Mouse (Mus musculus): ENCODE measurements around the gene Litaf. TPM values are rescaled to one million over a fixed set of nuclear protein-coding genes. Genes with fewer than 3 reads are reported as not detected.

Litaf gene
- polyA plus RNA-seq (2015; fragmentation: Nextera tagmentation; extraction: Ambion mirVana): 59.2 and 59.3 TPM in 2 replicates

DNA sequence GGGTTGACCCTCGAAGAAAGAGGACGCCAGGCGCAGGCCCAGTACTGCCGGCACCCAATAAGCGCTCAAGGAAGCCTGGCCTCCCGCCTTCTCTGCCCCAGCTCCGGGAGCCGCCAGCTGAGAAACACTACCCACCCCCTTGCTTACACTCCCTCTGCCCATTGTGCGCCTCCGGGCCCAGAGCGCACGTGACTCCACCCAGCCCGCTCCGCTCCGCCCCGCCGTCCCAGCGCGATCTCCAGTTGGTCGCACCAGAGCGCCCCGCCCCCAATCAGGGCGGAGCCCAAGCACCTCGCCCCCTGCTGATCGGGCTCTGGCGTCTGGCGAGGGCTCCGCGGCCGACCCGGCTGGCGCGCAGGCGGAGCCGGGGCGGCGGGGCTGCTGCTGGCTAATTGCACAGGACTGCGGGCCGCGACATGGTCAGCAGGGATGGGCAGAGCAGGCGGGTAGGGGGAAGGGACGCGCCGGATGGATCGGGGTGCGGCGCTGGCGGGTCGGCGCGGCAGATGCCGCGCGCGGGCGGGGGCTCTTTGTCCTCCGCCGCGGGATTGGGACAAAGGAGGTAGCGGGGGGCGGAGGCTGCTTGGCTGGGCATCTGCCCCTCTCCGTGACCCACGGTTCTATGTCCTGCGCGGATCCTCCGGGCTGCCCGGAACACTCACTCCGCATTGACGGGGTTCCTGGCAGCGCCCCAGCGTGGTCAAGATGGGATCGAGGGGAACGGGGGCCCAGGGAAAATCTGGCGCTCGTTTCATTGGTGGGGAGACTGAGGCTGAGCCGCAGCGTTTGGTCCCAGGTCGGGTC lies at the start of gene Litaf:
Litaf (minus strand) TSS at position 129 of the 804 bp plus-strand sequence.
- peak within 1 kb of the TSS; percentile 98 for H3K27ac ChIP-seq
- under 1% methylated on average over 74 of the region's 78 CpGs for WGBS
- H3K27me3 ChIP-seq: no peaks in the 10 kb centered on the region
- ATAC-seq: peak; percentile 98
- no peaks in the 10 kb centered on the region for H3K9me3 ChIP-seq (replicated peaks)
- H3K4me3 ChIP-seq: peak within 1 kb of the TSS; percentile 80
- H3K4me1 ChIP-seq: peaks cover 66% of the 10 kb centered on the region
- H3K36me3 ChIP-seq (ENCODE audit: poor library complexity, severe bottlenecking): peaks cover 9% of the 10 kb centered on the region; the same call in 1 of the 2 replicates
- peak within 1 kb of the TSS; percentile 92 for H3K4me2 ChIP-seq
- peak within 1 kb of the TSS; percentile 98 for H3K9ac ChIP-seq

DNA sequence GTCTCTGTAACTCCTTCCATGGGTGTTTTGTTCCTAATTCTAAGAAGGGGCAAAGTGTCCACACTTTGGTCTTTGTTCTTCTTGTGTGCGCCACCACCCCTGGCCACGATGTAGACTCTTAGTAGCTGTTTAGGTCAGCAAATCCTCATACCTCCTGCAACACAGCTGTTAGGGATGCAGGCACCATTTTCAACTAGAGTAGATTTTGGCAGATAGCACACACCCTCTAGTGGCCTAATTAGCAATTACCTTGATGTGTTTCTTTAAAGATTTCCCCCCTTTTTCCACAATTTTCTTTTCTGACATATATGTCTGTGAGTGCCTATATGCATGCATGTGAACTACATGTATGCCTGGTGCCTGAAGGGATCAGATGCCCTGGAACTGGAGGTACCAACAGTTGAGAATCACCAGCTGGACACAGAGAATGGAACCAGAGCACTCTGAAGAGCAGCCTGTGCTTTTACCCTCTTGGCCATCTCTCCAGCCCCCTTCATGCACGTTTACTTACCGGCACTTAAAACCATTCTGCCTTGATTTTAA lies 43.3 kb upstream of the Litaf start:
- peaks cover 9% of the 10 kb centered on the region for H3K36me3 ChIP-seq (ENCODE audit: poor library complexity, severe bottlenecking)
- WGBS: 71% methylated on average over 4 of the region's 4 CpGs

DNA sequence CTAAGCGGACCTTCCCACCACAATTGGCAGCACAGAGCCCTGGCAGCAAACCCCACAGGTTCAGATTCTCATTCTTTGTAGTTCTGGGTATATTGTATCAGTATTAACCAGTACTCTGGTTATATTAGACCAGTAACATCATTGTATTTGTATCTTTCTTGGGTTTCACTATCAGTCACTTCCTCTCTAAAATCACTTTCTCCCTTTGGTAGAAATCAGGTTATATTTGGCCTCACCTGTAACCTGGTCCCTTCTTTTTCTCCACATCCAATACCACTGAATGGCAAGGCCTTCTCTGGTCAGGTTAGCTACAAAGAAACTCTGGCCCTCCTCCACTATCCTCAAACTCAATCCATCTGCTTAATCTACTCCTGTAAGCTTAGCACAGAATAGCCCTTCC lies 38.9 kb upstream of the Litaf start:
- H3K36me3 ChIP-seq (ENCODE audit: poor library complexity, severe bottlenecking): peaks cover 8% of the 10 kb centered on the region; the same call in 1 of the 2 replicates
- H3K4me3 ChIP-seq: no peak overlapping the region
- no peak overlapping the region for H3K4me2 ChIP-seq
- 67% methylated on average over 1 of the region's 1 CpGs for WGBS
- no peaks in the 10 kb centered on the region for H3K9me3 ChIP-seq (replicated peaks)
- ATAC-seq: no peak
- H3K9ac ChIP-seq: no peak overlapping the region
- no peaks in the 10 kb centered on the region for H3K27me3 ChIP-seq
- H3K4me1 ChIP-seq: no peaks in the 10 kb centered on the region
- H3K27ac ChIP-seq: no peak overlapping the region

More for the DNA sequence above, 43.3 kb upstream of the Litaf start:
- no peak overlapping the region for H3K4me3 ChIP-seq
- no peak overlapping the region for H3K27ac ChIP-seq
- H3K9me3 ChIP-seq (replicated peaks): no peaks in the 10 kb centered on the region
- no peak overlapping the region for H3K9ac ChIP-seq
- 0 out of 2 replicates have a peak, but pooled peaks have one; percentile 51 for ATAC-seq
- H3K27me3 ChIP-seq: no peaks in the 10 kb centered on the region
- no peaks in the 10 kb centered on the region for H3K4me1 ChIP-seq
- H3K4me2 ChIP-seq: no peak overlapping the region

DNA sequence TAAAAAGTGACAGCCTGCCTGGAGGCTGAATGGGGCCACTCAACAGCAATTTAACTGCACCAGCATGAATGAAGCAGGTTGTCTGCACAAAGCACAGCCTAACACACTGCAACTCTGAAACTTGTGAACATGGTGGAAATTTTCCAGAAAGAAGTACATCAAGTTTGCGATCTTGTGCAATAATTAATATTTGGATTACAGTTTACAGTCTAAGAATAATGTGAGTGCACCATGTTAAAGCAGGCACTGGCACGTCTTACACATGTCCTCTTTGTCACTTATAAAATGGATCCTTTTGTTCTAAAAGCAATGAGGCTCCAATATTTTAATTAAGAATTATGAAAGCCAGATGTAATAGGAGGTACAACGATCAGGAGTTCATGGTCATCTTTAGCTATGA lies 31.3 kb upstream of the Litaf start:
- Histone ChIP-seq H3K4me1 (no peaks in the 10 kb centered on the region), H3K27ac (no peak overlapping the region), H3K36me3 (ENCODE audit: poor library complexity, severe bottlenecking) (peaks cover 13% of the 10 kb centered on the region; the same call in 1 of the 2 replicates), H3K9ac (no peak overlapping the region), H3K9me3 (replicated peaks) (no peaks in the 10 kb centered on the region), H3K4me2 (no peak overlapping the region), H3K27me3 (no peaks in the 10 kb centered on the region), H3K4me3 (no peak overlapping the region)
- no peak for ATAC-seq
- WGBS: 81% methylated on average over 3 of the region's 3 CpGs

DNA sequence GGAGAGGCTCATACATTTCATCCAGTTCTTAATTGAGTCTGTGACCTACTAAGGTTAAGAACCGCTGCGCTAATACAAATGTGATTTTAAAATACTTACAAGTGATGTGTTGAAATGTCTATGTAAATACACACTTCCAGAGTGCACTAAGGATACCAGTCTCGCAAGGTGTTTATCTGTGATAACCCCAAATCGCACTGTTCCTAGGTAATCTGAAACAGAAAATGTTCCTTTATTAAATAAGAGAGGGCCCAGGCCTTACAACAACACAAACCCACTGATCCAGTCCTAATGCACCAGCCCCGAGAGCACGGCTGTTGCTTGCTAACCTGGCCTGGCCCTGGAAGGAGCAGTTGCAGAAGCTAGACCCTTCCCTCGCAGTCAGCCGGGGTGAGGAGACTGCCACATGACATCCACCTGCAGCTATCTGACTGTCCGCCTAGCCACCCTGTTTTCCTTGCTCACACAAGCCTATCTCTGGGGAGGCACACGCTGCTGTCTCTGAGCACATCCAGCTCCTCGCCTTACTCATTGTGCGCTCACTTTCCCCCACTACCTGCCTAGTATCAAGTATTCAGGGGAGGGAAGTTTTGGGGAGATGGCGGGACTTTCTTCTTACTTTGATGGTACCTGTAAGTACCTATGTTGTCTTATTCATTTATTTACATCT lies 27.9 kb upstream of the Litaf start:
- no peaks in the 10 kb centered on the region for H3K4me1 ChIP-seq
- H3K4me3 ChIP-seq: no peak overlapping the region
- no peak overlapping the region for H3K9ac ChIP-seq
- 95% methylated on average over 13 of the region's 13 CpGs for WGBS
- H3K27me3 ChIP-seq: no peaks in the 10 kb centered on the region
- H3K4me2 ChIP-seq: no peak overlapping the region
- ATAC-seq: no peak
- H3K36me3 ChIP-seq (ENCODE audit: poor library complexity, severe bottlenecking): peaks cover 39% of the 10 kb centered on the region
- no peak overlapping the region for H3K27ac ChIP-seq
- no peaks in the 10 kb centered on the region for H3K9me3 ChIP-seq (replicated peaks)

DNA sequence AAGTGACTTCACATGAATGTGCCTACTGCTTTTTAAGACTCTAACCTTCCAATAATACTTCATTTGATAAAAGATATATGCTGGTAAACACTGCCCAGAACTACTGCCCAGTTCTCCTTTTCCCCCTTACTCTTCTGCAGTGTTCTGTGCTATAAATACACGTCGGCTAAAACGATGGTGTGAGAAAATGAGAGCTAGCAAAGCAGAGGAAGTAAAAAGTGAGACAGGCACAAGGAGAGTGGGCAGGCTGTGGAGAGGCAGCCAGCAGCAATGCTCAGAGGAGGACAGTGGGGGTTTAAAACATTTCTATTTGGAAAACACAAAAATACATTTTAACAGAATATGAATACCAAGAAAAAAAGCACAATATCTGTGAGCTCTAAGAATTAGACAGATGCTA lies 26.6 kb upstream of the Litaf start:
- Histone ChIP-seq H3K27ac (no peak overlapping the region), H3K4me2 (no peak overlapping the region), H3K4me3 (no peak overlapping the region), H3K9ac (no peak overlapping the region), H3K9me3 (replicated peaks) (no peaks in the 10 kb centered on the region), H3K27me3 (no peaks in the 10 kb centered on the region), H3K4me1 (peaks cover 10% of the 10 kb centered on the region), H3K36me3 (ENCODE audit: poor library complexity, severe bottlenecking) (peaks cover 52% of the 10 kb centered on the region)
- 89% methylated on average over 3 of the region's 3 CpGs for WGBS
- no peak for ATAC-seq

DNA sequence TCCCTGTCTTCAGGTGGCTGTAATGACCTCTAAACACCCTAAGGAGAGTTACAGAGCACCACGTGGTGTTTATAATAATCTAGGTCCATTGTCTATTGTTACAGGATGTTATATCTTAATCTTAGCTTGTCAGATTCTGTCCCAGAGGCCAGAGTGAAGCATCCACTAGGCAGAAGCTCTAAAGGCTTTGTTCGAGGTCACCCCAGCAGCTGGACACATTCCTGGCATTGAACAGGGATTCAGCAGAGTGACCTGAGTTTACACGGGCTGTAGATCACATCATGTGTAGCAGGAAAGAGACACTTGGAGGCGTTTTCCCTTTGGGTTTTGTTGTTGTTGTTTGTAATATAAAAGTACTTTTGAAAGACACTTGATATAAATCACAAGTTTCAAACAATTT lies 26.1 kb upstream of the Litaf start:
- WGBS: 77% methylated on average over 4 of the region's 4 CpGs
- no peak overlapping the region for H3K4me2 ChIP-seq
- no peaks in the 10 kb centered on the region for H3K27me3 ChIP-seq
- H3K9me3 ChIP-seq (replicated peaks): no peaks in the 10 kb centered on the region
- no peak overlapping the region for H3K9ac ChIP-seq
- peaks cover 52% of the 10 kb centered on the region for H3K36me3 ChIP-seq (ENCODE audit: poor library complexity, severe bottlenecking)
- no peak for ATAC-seq
- peaks cover 14% of the 10 kb centered on the region for H3K4me1 ChIP-seq
- no peak overlapping the region for H3K4me3 ChIP-seq
- H3K27ac ChIP-seq: no peak overlapping the region

DNA sequence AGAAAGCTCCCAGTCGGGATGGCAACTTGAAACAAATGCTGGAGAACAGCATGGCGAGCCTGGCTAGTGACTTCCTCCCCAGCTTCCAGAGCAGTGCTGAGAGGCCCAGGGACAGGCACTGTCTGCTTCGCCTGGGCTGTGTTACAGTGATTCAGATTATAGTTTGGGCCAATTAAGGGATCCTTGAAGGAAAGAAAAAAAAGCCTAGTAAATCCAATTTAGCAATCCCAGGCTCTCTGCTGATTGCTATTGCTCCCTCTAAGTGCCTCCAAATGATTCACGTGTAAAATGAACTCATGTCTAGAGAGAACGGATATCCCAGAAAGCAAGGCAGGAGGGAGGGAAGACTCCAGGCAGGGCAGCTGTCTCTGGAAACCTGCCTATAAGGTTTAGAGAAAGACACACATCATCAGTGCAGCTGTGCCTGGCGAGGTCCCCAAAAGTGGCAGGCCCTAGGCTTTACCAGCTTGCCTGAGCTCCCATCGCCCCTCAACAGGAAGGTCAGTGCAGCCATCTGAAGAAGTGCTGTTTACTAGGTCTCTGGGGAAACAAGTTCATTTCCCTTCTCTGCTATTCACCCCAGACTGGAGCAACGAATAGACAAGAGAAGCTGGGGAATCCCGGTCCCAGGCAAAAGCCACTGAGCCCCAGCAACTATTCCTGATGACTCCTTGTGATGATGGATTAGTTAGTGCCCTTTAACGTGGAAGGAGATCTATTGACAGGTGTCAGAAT lies 25.0 kb upstream of the Litaf start:
- ATAC-seq: no peak
- Histone ChIP-seq H3K4me1 (peaks cover 24% of the 10 kb centered on the region), H3K27ac (no peak overlapping the region; the same call in 1 of the 2 replicates), H3K27me3 (no peaks in the 10 kb centered on the region), H3K4me3 (no peak overlapping the region), H3K36me3 (ENCODE audit: poor library complexity, severe bottlenecking) (peaks cover 52% of the 10 kb centered on the region), H3K9me3 (replicated peaks) (no peaks in the 10 kb centered on the region), H3K9ac (no peak overlapping the region), H3K4me2 (no peak overlapping the region)
- WGBS: 84% methylated on average over 10 of the region's 10 CpGs

DNA sequence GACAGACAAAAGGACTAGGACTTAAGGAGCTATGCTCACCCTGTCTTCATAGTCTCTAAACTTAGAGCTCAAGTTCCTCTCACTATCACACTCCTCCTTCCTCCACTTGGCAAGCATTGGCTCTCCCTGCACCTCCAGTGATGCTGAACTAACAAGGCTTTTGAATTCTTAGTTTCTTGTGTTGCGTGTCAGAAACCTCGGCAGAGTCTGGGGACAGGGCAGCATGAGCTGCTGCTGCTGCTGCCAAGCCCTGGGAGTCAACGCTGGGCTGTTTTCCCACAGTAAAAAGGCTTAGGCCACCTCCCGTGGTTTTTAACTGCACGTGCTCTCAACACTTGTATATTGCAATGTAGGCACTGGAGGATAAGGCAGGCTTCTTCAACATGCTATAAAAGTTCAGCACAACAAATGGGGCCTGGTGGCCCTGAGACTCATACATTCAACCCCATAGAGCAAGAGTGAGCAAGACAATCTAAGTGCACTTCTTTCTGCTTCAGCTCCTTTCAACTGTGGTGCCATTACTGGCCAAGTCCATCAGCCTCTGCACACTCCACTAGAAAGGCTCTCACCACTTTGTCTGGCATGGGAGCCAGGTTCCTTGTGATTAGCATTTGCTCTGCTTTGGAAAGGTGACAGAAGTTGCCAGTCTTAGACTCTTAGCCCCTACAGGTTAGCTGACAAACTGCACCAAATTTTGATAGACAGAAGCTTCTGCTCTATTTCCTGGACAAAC lies 21.1 kb upstream of the Litaf start:
- Histone ChIP-seq H3K4me3 (no peak overlapping the region), H3K9ac (no peak overlapping the region), H3K4me2 (no peak overlapping the region), H3K9me3 (replicated peaks) (no peaks in the 10 kb centered on the region), H3K27me3 (no peaks in the 10 kb centered on the region), H3K4me1 (peaks cover 24% of the 10 kb centered on the region), H3K27ac (peak overlapping the region; percentile 53), H3K36me3 (ENCODE audit: poor library complexity, severe bottlenecking) (peaks cover 68% of the 10 kb centered on the region)
- 23% methylated on average over 5 of the region's 5 CpGs for WGBS
- ATAC-seq: peak; percentile 75

DNA sequence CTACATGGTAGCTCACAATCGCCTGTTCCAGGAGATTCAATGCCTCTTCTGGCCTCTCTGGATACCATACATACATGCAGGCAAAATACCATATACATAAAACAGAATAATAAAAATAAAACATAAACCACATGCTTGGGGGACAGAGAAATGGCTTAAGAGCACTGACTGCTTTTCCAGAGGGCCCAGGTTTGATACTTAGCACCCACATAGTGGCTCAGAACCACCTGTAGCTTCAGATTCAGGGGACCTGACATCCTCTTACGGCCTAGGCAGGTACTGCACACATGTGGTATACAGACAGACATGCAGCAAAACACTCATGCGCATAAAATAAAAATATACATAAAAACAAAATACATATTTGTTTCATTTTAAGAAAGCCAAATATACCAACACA lies 20.3 kb upstream of the Litaf start:
- H3K4me1 ChIP-seq: peaks cover 24% of the 10 kb centered on the region
- no peak overlapping the region for H3K9ac ChIP-seq
- H3K4me2 ChIP-seq: no peak overlapping the region
- WGBS: 97% methylated on average over 3 of the region's 3 CpGs
- H3K27me3 ChIP-seq: no peaks in the 10 kb centered on the region
- H3K27ac ChIP-seq: no peak overlapping the region
- H3K9me3 ChIP-seq (replicated peaks): no peaks in the 10 kb centered on the region
- no peak overlapping the region for H3K4me3 ChIP-seq
- no peak for ATAC-seq
- H3K36me3 ChIP-seq (ENCODE audit: poor library complexity, severe bottlenecking): peaks cover 63% of the 10 kb centered on the region

DNA sequence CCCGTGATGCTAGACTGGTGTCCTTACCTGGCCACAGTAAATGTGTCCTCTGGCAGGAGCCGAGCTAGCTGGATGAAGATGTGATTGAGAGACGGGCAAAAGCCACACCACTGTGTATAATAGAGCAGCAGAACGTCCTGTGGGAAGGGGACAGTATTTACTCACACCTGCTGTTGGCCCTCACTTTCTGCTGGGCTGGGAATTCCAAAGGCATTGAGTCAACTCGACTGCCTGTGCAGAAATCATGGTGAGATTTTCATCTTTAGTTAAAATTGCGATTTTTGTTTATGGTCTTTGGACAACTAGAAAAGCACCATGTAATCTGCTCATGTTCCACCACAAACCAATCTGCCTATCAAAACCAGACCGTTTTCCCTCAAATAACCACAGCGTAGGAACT lies 18.2 kb upstream of the Litaf start:
- H3K36me3 ChIP-seq (ENCODE audit: poor library complexity, severe bottlenecking): peaks cover 63% of the 10 kb centered on the region
- H3K9ac ChIP-seq: no peak overlapping the region
- WGBS: 92% methylated on average over 8 of the region's 8 CpGs
- H3K4me2 ChIP-seq: no peak overlapping the region
- no peaks in the 10 kb centered on the region for H3K9me3 ChIP-seq (replicated peaks)
- no peak overlapping the region for H3K27ac ChIP-seq
- no peak overlapping the region for H3K4me3 ChIP-seq
- H3K27me3 ChIP-seq: no peaks in the 10 kb centered on the region
- no peak for ATAC-seq
- H3K4me1 ChIP-seq: peaks cover 24% of the 10 kb centered on the region
